Mouse (Mus musculus) heart, postnatal 36 days (tissue): ENCODE data around the gene Phkb. TPM values are rescaled to one million over a fixed set of nuclear protein-coding genes. Genes with fewer than 3 reads are reported as not detected.

ENCODE experiments used
- DNase-seq, 2 experiments: peaks; one replicate each; pipeline ENCODE4 v3.0.0; 2021 to 2022
- intact Hi-C: fragments of 180-260 bp; cut with DNase I; formaldehyde crosslinking; loops from one replicate; pipeline ENCODE4 v1.15.1; 2025
- total RNA-seq, 2 experiments: library from RNA; stranded (reverse); gene quantifications; 2 replicates each; pipeline ENCODE4 v1.2.3; 2021

Gene Phkb
- total RNA-seq, 2 experiments from 2014 or later, result 57.6 to 64.1 TPM

- DNase-seq, result no peak
- intact Hi-C loops, result no loop called here
These were observed 238.7 kb downstream of the Phkb start for GRCm38 (mm10) chr8:86079433-86079832.

DNA sequence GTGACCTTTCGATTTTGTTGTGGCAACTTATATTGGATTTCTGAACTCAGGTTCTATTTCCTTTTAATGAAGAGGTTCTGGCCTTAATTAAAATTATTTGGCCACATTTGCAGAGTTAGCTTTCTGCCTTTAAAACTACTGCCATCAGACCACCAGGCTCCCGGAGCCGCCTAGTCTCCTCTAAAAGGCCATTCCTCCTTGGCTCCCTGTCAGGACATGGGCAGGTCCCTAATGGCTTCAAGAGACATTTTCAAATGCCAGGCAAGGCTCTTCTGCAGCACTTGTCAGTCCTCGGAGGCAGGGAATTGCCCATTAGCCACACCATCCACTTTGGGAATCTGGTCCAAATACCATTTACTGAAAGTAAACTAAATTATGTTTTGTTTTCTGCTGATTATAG is 242.6 kb downstream of the Phkb start:
- intact Hi-C loops, result no loop called here
- peak; percentile 3 to 10 for DNase-seq

GRCm38 (mm10) chr8:86086791-86087190 is 246.0 kb downstream of the Phkb start:
- intact Hi-C loops, result no loop called here
- no peak for DNase-seq

DNA sequence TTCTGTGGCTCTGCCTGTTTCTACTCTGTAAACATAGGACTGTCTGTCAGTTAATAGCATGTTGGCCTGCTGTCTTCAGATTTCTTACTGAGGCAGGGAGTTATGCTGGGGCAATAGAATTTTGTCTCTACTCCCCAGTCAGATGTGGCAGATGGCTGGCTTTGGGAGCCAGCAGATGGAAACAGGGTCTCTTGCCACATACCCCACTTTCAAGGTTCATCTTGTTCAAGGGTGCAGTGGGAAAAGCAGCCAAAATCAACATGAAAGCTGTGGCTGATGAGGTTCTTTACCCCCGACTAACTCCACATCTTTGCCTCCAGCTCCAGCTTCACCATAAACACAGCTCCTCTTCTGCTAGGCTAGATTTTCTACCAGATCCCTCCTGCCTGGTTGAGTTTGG is 246.7 kb downstream of the Phkb start:
- intact Hi-C loops, result no loop called here
- no peak for DNase-seq

GRCm38 (mm10) chr8:86090666-86091065 is 249.9 kb downstream of the Phkb start:
- DNase-seq, result no peak
- intact Hi-C loops, result no loop called here

Other genes starting within 250 kb of the Phkb start
- gene Neto2, start 140.0 kb upstream of the Phkb start, total RNA-seq, result 1 to 10 TPM; 1.2 to 1.3 TPM
- gene Itfg1, start within 50 bp of the Phkb start, total RNA-seq, result 10 to 100 TPM; 48.4 to 49.6 TPM